Mouse (Mus musculus): Measurements from ENCODE around the gene Enc1.

DNA sequence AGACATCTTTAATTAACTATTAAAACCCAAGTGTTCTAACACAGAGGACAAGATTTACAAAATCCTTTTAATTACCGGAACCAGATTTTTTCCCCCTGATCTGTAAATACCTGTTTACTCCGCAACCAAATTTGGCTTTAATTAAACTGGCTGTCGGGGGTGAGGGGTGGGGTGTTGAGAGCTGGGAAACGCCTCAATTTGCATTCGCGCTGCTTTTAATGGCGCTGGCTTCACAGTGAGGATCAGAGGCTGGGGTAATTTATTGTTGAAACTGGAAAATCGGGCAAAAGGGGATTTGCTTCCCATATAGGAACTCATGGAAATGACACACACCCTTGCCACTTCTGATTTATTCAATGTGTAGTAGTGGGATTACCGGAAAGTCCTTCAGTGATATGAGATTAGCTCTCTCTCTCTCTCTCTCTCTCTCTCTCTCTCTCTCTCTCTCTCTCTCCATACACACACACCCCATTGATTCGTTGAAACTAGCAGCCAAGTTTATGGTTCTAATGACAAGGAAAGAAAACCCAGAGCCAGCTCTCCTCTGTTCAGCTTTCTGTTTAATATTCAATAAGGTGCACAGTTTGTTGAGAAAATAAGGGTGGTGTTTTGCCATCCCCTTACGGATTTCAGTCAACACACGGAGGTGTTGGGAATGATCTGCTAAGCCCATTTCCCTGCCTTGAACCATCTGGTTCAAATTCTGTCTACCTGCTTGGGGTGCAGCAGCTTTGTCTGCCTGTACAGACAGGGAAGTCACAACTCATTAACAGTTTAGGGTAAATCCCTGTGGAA lies 51.7 kb downstream of the Enc1 start:
- TF ChIP-seq EP300 (optimal IDR thresholded peaks at IDR 0.05) (no peak), CTCF (IDR thresholded peaks at IDR 0.05; ENCODE audit: low read depth) (no peak)

All from stomach, postnatal 0 days (tissue).